In the genomic region with DNA sequence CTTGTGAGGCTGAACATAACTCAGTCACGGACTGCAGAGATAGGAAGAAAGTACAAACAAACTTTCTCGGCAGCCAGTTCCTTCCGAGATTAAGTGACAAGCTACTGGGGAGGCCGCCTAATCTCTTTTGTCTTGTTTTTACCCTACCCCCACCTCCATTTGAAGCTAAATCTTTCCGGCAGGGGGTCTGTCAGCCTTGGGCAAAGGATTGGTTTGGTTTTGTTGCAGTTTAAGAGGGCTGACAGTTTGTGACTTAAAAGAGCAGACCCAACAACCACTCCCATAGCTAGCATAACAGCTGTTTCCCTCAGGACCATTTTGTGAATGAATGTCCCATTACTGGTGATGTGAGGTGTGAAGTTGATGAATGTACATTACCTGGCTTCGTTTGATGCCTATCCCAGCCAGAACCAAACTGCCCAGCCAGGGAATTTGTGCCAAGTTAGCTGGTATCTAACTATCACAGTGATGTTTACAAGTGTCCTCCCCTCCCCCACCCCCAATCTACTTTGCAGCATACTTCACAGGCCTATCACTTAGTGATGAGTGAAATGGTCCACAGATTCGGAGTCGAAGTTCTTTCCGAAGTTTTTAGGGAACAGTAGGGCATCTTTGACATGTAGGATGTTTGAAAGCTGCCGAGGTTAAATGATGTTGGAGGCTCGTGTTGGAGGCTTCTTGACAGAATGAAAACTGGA, we compare ENCODE assay signal across 10 mouse cellular contexts. TPM values are rescaled to one million over a fixed set of nuclear protein-coding genes. Genes with fewer than 3 reads are reported as not detected.
DNase-seq lines count a peak whose midpoint lies in the region; ATAC-seq and TF ChIP-seq lines count a peak whose summit lies in the region.
"Had no signal": no experiment of that assay in that cellular context is flagged by ENCODE, and none has a peak within 500 bp of the region (broad histone marks: within the 10 kb centered on the region; RNA-seq: fewer than 3 reads in every experiment).

No protein-coding gene starts in this region.

- H3K27ac ChIP-seq in gastrocnemius, adult 2 months: no peak overlapping the region
- no peak overlapping the region for H3K27ac ChIP-seq in hindbrain, embryonic 14.5 days
- H3K27ac ChIP-seq in midbrain, embryonic 12.5 days (replicated peaks): no peak overlapping the region

- H3K36me3 ChIP-seq in hindbrain, embryonic 14.5 days (replicated peaks; ENCODE audit: control insufficient read depth, insufficient read depth): no peaks in the 10 kb centered on the region
- H3K36me3 ChIP-seq in midbrain, embryonic 12.5 days: no peaks in the 10 kb centered on the region

- 18% methylated on average over 11 of the region's 11 CpGs for WGBS in hindbrain, embryonic 14.5 days
- 11% methylated on average over 11 of the region's 11 CpGs for WGBS in midbrain, embryonic 12.5 days

- H3K4me2 ChIP-seq in hindbrain, embryonic 14.5 days (replicated peaks): peak overlapping the region; percentile 50
- H3K4me2 ChIP-seq in midbrain, embryonic 12.5 days (replicated peaks): peak overlapping the region; percentile 56

- H3K9me3 ChIP-seq in hindbrain, embryonic 14.5 days (ENCODE audit: control insufficient read depth, low read length): no peaks in the 10 kb centered on the region
- no peaks in the 10 kb centered on the region for H3K9me3 ChIP-seq in midbrain, embryonic 12.5 days

- no peaks in the 10 kb centered on the region for H3K4me1 ChIP-seq in hindbrain, embryonic 14.5 days (replicated peaks; ENCODE audit: control insufficient read depth, insufficient read depth, low read length)
- peaks cover 12% of the 10 kb centered on the region; the same call in 1 of the 2 replicates for H3K4me1 ChIP-seq in midbrain, embryonic 12.5 days

- H3K27me3 ChIP-seq in hindbrain, embryonic 14.5 days (ENCODE audit: control insufficient read depth, insufficient read depth, low read length): peaks cover 5% of the 10 kb centered on the region; the same call in 1 of the 2 replicates
- H3K27me3 ChIP-seq in midbrain, embryonic 12.5 days: 0 out of 2 replicates have a peak, but pooled peaks cover 6% of the 10 kb centered on the region

- H3K4me3 ChIP-seq in gastrocnemius, adult 2 months: peak overlapping the region; percentile 47
- peak overlapping the region; percentile 25 for H3K4me3 ChIP-seq in hindbrain, embryonic 14.5 days (replicated peaks; ENCODE audit: low read length)
- peak overlapping the region; percentile 30 for H3K4me3 ChIP-seq in midbrain, embryonic 12.5 days

- intact Hi-C loops in gastrocnemius, adult 2 months (cut with DNase I): no loop called here

- H3K9ac ChIP-seq in hindbrain, embryonic 14.5 days: 0 out of 2 replicates have a peak overlapping the region, but pooled peaks have one; percentile 16
- 0 out of 2 replicates have a peak overlapping the region, but pooled peaks have one; percentile 16 for H3K9ac ChIP-seq in midbrain, embryonic 12.5 days (replicated peaks)

- no peak for TF ChIP-seq CTCF in gastrocnemius, adult 2 months (IDR thresholded peaks at IDR 0.05)

- ATAC-seq in hindbrain, embryonic 14.5 days (ENCODE audit: low FRiP score): no peak
- ATAC-seq in midbrain, embryonic 12.5 days (ENCODE audit: low FRiP score, low read depth): peak; percentile 51
- ATAC-seq in cerebellum, adult (ENCODE audit: insufficient number of reproducible peaks, low FRiP score, low TSS enrichment): no peak

- no peak for DNase-seq in gastrocnemius, adult 2 months
- DNase-seq in gastrocnemius, postnatal 25 days: no peak
- peak; percentile 94 for DNase-seq in R1 (ENCODE audit: low read depth, low spot score)
- DNase-seq in hindbrain, embryonic 14.5 days (ENCODE audit: low spot score): no peak
- DNase-seq in thymus, postnatal 4 days: no peak
- DNase-seq in spleen, postnatal 4 days (ENCODE audit: low spot score in 2 of 2): no peak
- DNase-seq: adrenal gland, adult 2 months had no signal

RNA-seq across cellular contexts. Expression of a gene that starts 15.2 kb away (rescaled TPM):
- total RNA-seq in gastrocnemius, adult 2 months (2021): not detected
- total RNA-seq in gastrocnemius, postnatal 25 days (2021): not detected
- polyA plus RNA-seq in hindbrain, embryonic 14.5 days (2014; fragmentation: Nextera tagmentation; extraction: Ambion mirVana): not detected in 2 replicates
- not detected in 2 replicates for polyA plus RNA-seq in midbrain, embryonic 12.5 days (2016; fragmentation: Nextera tagmentation; extraction: Ambion mirVana)
- total RNA-seq: adrenal gland, adult 2 months had no signal
- polyA plus RNA-seq: adrenal gland, adult 2 months; frontal cortex, adult 2 months had no signal
